Mouse (Mus musculus) forebrain, embryonic 13.5 days (tissue): ENCODE results near the gene Aldh1a2. TPM values are rescaled to one million over a fixed set of nuclear protein-coding genes. Genes with fewer than 3 reads are reported as not detected.

Experiments
- ATAC-seq: fragments of 200-750 bp; cut with Nextera tagmentation; 2 replicates; pipeline ENCODE4 v1.8.0; 2017
- H3K27ac ChIP-seq: fragments of 300-500 bp; sonication (generic); 2 replicates; pipeline ENCODE4 v1.5.1; 2015; ENCODE audit warnings: inconsistent platforms, mild to moderate bottlenecking, moderate library complexity
- H3K27me3 ChIP-seq: fragments of 300-500 bp; sonication (generic); 2 replicates; pipeline ENCODE4 v1.6.1; 2015; ENCODE audit warnings: mild to moderate bottlenecking, inconsistent platforms
- H3K36me3 ChIP-seq: fragments of 300-500 bp; sonication (generic); 2 replicates; pipeline ENCODE4 v1.6.1; 2015; ENCODE audit warnings: mild to moderate bottlenecking, inconsistent platforms; ENCODE audit not compliant: poor library complexity, severe bottlenecking
- H3K4me1 ChIP-seq: fragments of 300-500 bp; sonication (generic); 2 replicates; pipeline ENCODE4 v1.6.1; 2015; ENCODE audit warnings: inconsistent platforms
- H3K4me2 ChIP-seq: fragments of 300-500 bp; sonication (generic); 2 replicates; pipeline ENCODE4 v1.6.1; 2015; ENCODE audit warnings: inconsistent platforms, mild to moderate bottlenecking, moderate library complexity
- H3K4me3 ChIP-seq: fragments of 300-500 bp; sonication (generic); 2 replicates; pipeline ENCODE4 v1.5.1; 2015; ENCODE audit warnings: mild to moderate bottlenecking, inconsistent platforms
- H3K9ac ChIP-seq: fragments of 300-500 bp; sonication (generic); 2 replicates; pipeline ENCODE4 v1.6.1; 2015; ENCODE audit warnings: mild to moderate bottlenecking, inconsistent platforms
- H3K9me3 ChIP-seq: fragments of 300-500 bp; sonication (generic); replicated peaks from 2 replicates; pipeline ENCODE4 v1.6.1; 2016; ENCODE audit warnings: inconsistent platforms
- whole genome bisulfite sequencing: fragments of 180-500 bp; shearing (Covaris S2); methylation state at CpG from one replicate; pipeline ENCODE4 v1.1.7; 2015; 5-methylcytosine and 5-hydroxymethylcytosine counted together
- polyA plus RNA-seq: library from polyadenylated mRNA; unstranded; fragments of >200 nt; fragmentation: Nextera tagmentation; extraction: Ambion mirVana; gene quantifications from 2 replicates; pipeline ENCODE4 v1.2.1, GENCODE M21; 2015

Aldh1a2 gene
- polyA plus RNA-seq, 1 experiment from 2014 or later = 2.6 TPM

- H3K36me3 ChIP-seq = no peaks in the 10 kb centered on the region
- H3K27ac ChIP-seq = no peak overlapping the region
- ATAC-seq = no peak
- H3K9me3 ChIP-seq = no peaks in the 10 kb centered on the region
- no peaks in the 10 kb centered on the region for H3K4me1 ChIP-seq
- H3K27me3 ChIP-seq = no peaks in the 10 kb centered on the region
- no peak overlapping the region for H3K4me2 ChIP-seq
- H3K4me3 ChIP-seq = no peak overlapping the region
- no peak overlapping the region for H3K9ac ChIP-seq
- WGBS = 80% methylated on average over 3 of the region's 3 CpGs
These were observed 102.3 kb downstream of the Aldh1a2 start for GRCm38 (mm10) chr9:71317921-71318241.

- H3K4me1 ChIP-seq = no peaks in the 10 kb centered on the region
- H3K36me3 ChIP-seq = no peaks in the 10 kb centered on the region
- H3K4me3 ChIP-seq = no peak overlapping the region
- over 99% methylated on average over 5 of the region's 5 CpGs for WGBS
- no peak overlapping the region for H3K27ac ChIP-seq
- no peak for ATAC-seq
- H3K9me3 ChIP-seq = no peaks in the 10 kb centered on the region
- H3K9ac ChIP-seq = no peak overlapping the region
- no peak overlapping the region for H3K4me2 ChIP-seq
- no peaks in the 10 kb centered on the region for H3K27me3 ChIP-seq
These were observed 104.2 kb downstream of the Aldh1a2 start for GRCm38 (mm10) chr9:71319776-71320175.

- 51% methylated on average over 11 of the region's 11 CpGs for WGBS
- ATAC-seq = no peak
- no peak overlapping the region for H3K4me3 ChIP-seq
These were observed 104.9 kb downstream of the Aldh1a2 start for GRCm38 (mm10) chr9:71320246-71321155.

GRCm38 (mm10) chr9:71321436-71321835 lies 105.8 kb downstream of the Aldh1a2 start:
- Histone ChIP-seq H3K4me1 (no peaks in the 10 kb centered on the region), H3K27ac (no peak overlapping the region), H3K4me3 (no peak overlapping the region), H3K4me2 (no peak overlapping the region), H3K36me3 (no peaks in the 10 kb centered on the region), H3K9ac (no peak overlapping the region), H3K27me3 (no peaks in the 10 kb centered on the region), H3K9me3 (no peaks in the 10 kb centered on the region)
- no peak for ATAC-seq
- 74% methylated on average over 7 of the region's 7 CpGs for WGBS

More at GRCm38 (mm10) chr9:71320246-71321155, 104.9 kb downstream of the Aldh1a2 start:
- H3K4me1 ChIP-seq = no peaks in the 10 kb centered on the region
- H3K36me3 ChIP-seq = no peaks in the 10 kb centered on the region
- H3K4me2 ChIP-seq = no peak overlapping the region
- H3K27me3 ChIP-seq = no peaks in the 10 kb centered on the region
- H3K9ac ChIP-seq = no peak overlapping the region
- H3K9me3 ChIP-seq = no peaks in the 10 kb centered on the region
- H3K27ac ChIP-seq = no peak overlapping the region

- ATAC-seq = no peak
- Histone ChIP-seq H3K36me3 (no peaks in the 10 kb centered on the region), H3K9ac (no peak overlapping the region), H3K27me3 (no peaks in the 10 kb centered on the region), H3K4me3 (no peak overlapping the region), H3K4me1 (no peaks in the 10 kb centered on the region), H3K27ac (no peak overlapping the region), H3K9me3 (no peaks in the 10 kb centered on the region), H3K4me2 (no peak overlapping the region)
- WGBS = 80% methylated on average over 6 of the region's 6 CpGs
These were observed 106.3 kb downstream of the Aldh1a2 start for GRCm38 (mm10) chr9:71321871-71322270.

- no peak for ATAC-seq
These were observed 107.8 kb downstream of the Aldh1a2 start for GRCm38 (mm10) chr9:71323303-71323952.

GRCm38 (mm10) chr9:71324060-71324459 lies 108.5 kb downstream of the Aldh1a2 start:
- no peak for ATAC-seq
- Histone ChIP-seq H3K4me1 (no peaks in the 10 kb centered on the region), H3K27me3 (no peaks in the 10 kb centered on the region), H3K4me3 (no peak overlapping the region), H3K9me3 (no peaks in the 10 kb centered on the region), H3K4me2 (no peak overlapping the region), H3K36me3 (no peaks in the 10 kb centered on the region), H3K9ac (no peak overlapping the region), H3K27ac (no peak overlapping the region)
- 83% methylated on average over 5 of the region's 5 CpGs for WGBS

More at GRCm38 (mm10) chr9:71323303-71323952, 107.8 kb downstream of the Aldh1a2 start:
- Histone ChIP-seq H3K27me3 (no peaks in the 10 kb centered on the region), H3K36me3 (no peaks in the 10 kb centered on the region), H3K27ac (no peak overlapping the region), H3K4me1 (no peaks in the 10 kb centered on the region), H3K9me3 (no peaks in the 10 kb centered on the region), H3K9ac (no peak overlapping the region), H3K4me2 (no peak overlapping the region), H3K4me3 (no peak overlapping the region)
- WGBS = 33% methylated on average over 1 of the region's 1 CpGs

GRCm38 (mm10) chr9:71326261-71326660 lies 110.7 kb downstream of the Aldh1a2 start:
- H3K4me1 ChIP-seq = no peaks in the 10 kb centered on the region
- H3K9me3 ChIP-seq = no peaks in the 10 kb centered on the region
- ATAC-seq = no peak
- no peak overlapping the region for H3K27ac ChIP-seq
- no peak overlapping the region for H3K9ac ChIP-seq
- no peaks in the 10 kb centered on the region for H3K27me3 ChIP-seq
- no peak overlapping the region for H3K4me2 ChIP-seq
- no peak overlapping the region for H3K4me3 ChIP-seq
- H3K36me3 ChIP-seq = no peaks in the 10 kb centered on the region
- WGBS = 69% methylated on average over 4 of the region's 4 CpGs

GRCm38 (mm10) chr9:71331661-71332060 lies 116.1 kb downstream of the Aldh1a2 start:
- 56% methylated on average over 3 of the region's 3 CpGs for WGBS
- no peak for ATAC-seq
- no peaks in the 10 kb centered on the region for H3K9me3 ChIP-seq
- H3K4me3 ChIP-seq = no peak overlapping the region
- no peaks in the 10 kb centered on the region for H3K27me3 ChIP-seq
- no peaks in the 10 kb centered on the region for H3K4me1 ChIP-seq
- H3K36me3 ChIP-seq = no peaks in the 10 kb centered on the region
- H3K4me2 ChIP-seq = no peak overlapping the region
- no peak overlapping the region for H3K27ac ChIP-seq
- no peak overlapping the region for H3K9ac ChIP-seq

- H3K27ac ChIP-seq = no peak overlapping the region
- no peak overlapping the region for H3K9ac ChIP-seq
- H3K4me2 ChIP-seq = no peak overlapping the region
- WGBS = 75% methylated on average over 4 of the region's 4 CpGs
- H3K27me3 ChIP-seq = no peaks in the 10 kb centered on the region
- no peak for ATAC-seq
- no peaks in the 10 kb centered on the region for H3K4me1 ChIP-seq
- H3K9me3 ChIP-seq = no peaks in the 10 kb centered on the region
- no peak overlapping the region for H3K4me3 ChIP-seq
- H3K36me3 ChIP-seq = no peaks in the 10 kb centered on the region
These were observed 121.1 kb downstream of the Aldh1a2 start for GRCm38 (mm10) chr9:71336674-71337073.

GRCm38 (mm10) chr9:71337425-71337824 lies 121.8 kb downstream of the Aldh1a2 start:
- no peak overlapping the region for H3K4me2 ChIP-seq
- H3K9ac ChIP-seq = no peak overlapping the region
- 91% methylated on average over 3 of the region's 3 CpGs for WGBS
- H3K4me1 ChIP-seq = no peaks in the 10 kb centered on the region
- no peak overlapping the region for H3K4me3 ChIP-seq
- no peaks in the 10 kb centered on the region for H3K36me3 ChIP-seq
- H3K9me3 ChIP-seq = no peaks in the 10 kb centered on the region
- H3K27ac ChIP-seq = no peak overlapping the region
- H3K27me3 ChIP-seq = no peaks in the 10 kb centered on the region
- ATAC-seq = no peak

GRCm38 (mm10) chr9:71340116-71340515 lies 124.5 kb downstream of the Aldh1a2 start:
- no peaks in the 10 kb centered on the region for H3K27me3 ChIP-seq
- H3K9ac ChIP-seq = no peak overlapping the region
- H3K4me1 ChIP-seq = no peaks in the 10 kb centered on the region
- H3K4me3 ChIP-seq = no peak overlapping the region
- no peaks in the 10 kb centered on the region for H3K9me3 ChIP-seq
- no peak overlapping the region for H3K27ac ChIP-seq
- ATAC-seq = no peak
- no peaks in the 10 kb centered on the region for H3K36me3 ChIP-seq
- WGBS = 72% methylated on average over 5 of the region's 5 CpGs
- no peak overlapping the region for H3K4me2 ChIP-seq
